ENCODE assay signal across 8 mouse cellular contexts in genomic region chr9:55208790-55209481, GRCm38 (mm10). TPM values are rescaled to one million over a fixed set of nuclear protein-coding genes. Genes with fewer than 3 reads are reported as not detected.
DNase-seq lines count a peak whose midpoint lies in the region; ATAC-seq and TF ChIP-seq lines count a peak whose summit lies in the region.

Gene Fbxo22, plus strand, starts transcription at chr9:55208925.

- peak within 1 kb of the TSS; percentile 44 for H3K4me2 ChIP-seq in kidney, embryonic 14.5 days (replicated peaks; ENCODE audit: low read depth, low read length)

- H3K9ac ChIP-seq in kidney, embryonic 14.5 days (ENCODE audit: low read depth, low read length), result peak within 1 kb of the TSS; percentile 81
- H3K9ac ChIP-seq in liver, adult 2 months (ENCODE audit: low read depth, low read length), result peak within 1 kb of the TSS; percentile 94

- WGBS in heart, embryonic 10.5 days, result under 1% methylated on average over 65 of the region's 65 CpGs
- under 1% methylated on average over 64 of the region's 65 CpGs for WGBS in kidney, embryonic 14.5 days
- WGBS in liver, adult 2 months, result under 1% methylated on average over 65 of the region's 65 CpGs

- peak; percentile 86 for TF ChIP-seq POLR2A in brain, embryonic 14.5 days (IDR thresholded peaks at IDR 0.05; ENCODE audit: borderline replicate concordance, extremely low read depth, insufficient read depth, insufficient read length, poor library complexity, severe bottlenecking)
- peak; percentile 69 for TF ChIP-seq POLR2A in liver, adult 2 months (IDR thresholded peaks at IDR 0.05; ENCODE audit: extremely low read depth, insufficient read depth, low read length)

- peaks cover 23% of the 10 kb centered on the region for H3K36me3 ChIP-seq in heart, embryonic 10.5 days
- H3K36me3 ChIP-seq in kidney, embryonic 14.5 days (ENCODE audit: control insufficient read depth, insufficient read depth, low read length), result peaks cover 4% of the 10 kb centered on the region; the same call in 1 of the 2 replicates
- peaks cover 9% of the 10 kb centered on the region for H3K36me3 ChIP-seq in liver, adult 2 months (ENCODE audit: control insufficient read depth, insufficient read depth, low read length)

- peak within 1 kb of the TSS; percentile 84 for H3K4me3 ChIP-seq in heart, embryonic 10.5 days
- H3K4me3 ChIP-seq in kidney, embryonic 14.5 days (ENCODE audit: low read length), result peak within 1 kb of the TSS; percentile 77
- H3K4me3 ChIP-seq in liver, adult 2 months (ENCODE audit: insufficient read depth, low read depth, low read length), result peak within 1 kb of the TSS; percentile 91

- peaks cover 36% of the 10 kb centered on the region for H3K4me1 ChIP-seq in heart, embryonic 10.5 days
- peaks cover 17% of the 10 kb centered on the region for H3K4me1 ChIP-seq in kidney, embryonic 14.5 days (ENCODE audit: control insufficient read depth, insufficient read depth, low read length)
- H3K4me1 ChIP-seq in liver, adult 2 months (ENCODE audit: control insufficient read depth, insufficient read depth, low read length), result peaks cover 23% of the 10 kb centered on the region

- H3K79me2 ChIP-seq in liver, adult 2 months (ENCODE audit: control insufficient read depth, insufficient read depth, low read length), result peaks cover 3% of the 10 kb centered on the region; the same call in 1 of the 2 replicates

- no peaks in the 10 kb centered on the region for H3K9me3 ChIP-seq in heart, embryonic 10.5 days
- no peaks in the 10 kb centered on the region for H3K9me3 ChIP-seq in kidney, embryonic 14.5 days (ENCODE audit: control insufficient read depth, low read length)

- ATAC-seq in erythroblast, adult 5-6 weeks (replicated peaks; ENCODE audit: low FRiP score, poor library complexity, severe bottlenecking), result peak; percentile 96
- ATAC-seq in kidney, embryonic 14.5 days (ENCODE audit: low FRiP score, low TSS enrichment), result peak; percentile 99
- peak; percentile 82 for ATAC-seq in monocyte, adult 5-6 weeks (replicated peaks; ENCODE audit: insufficient number of reproducible peaks, low FRiP score, low TSS enrichment, poor library complexity, severe bottlenecking)

- DNase-seq in CD4-positive helper T cell, adult 2 months (ENCODE audit: low read depth, low spot score), result peak; percentile 83
- peak; percentile 95 for DNase-seq in brain, embryonic 14.5 days (ENCODE audit: low read depth)
- DNase-seq in heart, embryonic 10.5 days (ENCODE audit: low spot score), result peak; percentile 94
- DNase-seq in liver, adult 2 months (ENCODE audit: extremely low read depth, low read depth, low spot score), result peak; percentile 78
- DNase-seq in spleen, postnatal 36 days (ENCODE audit: low spot score in 2 of 2), result peak; percentile 81

- H3K27ac ChIP-seq in heart, embryonic 10.5 days, result peak within 1 kb of the TSS; percentile 95
- peak within 1 kb of the TSS; percentile 80 for H3K27ac ChIP-seq in kidney, embryonic 14.5 days (ENCODE audit: low read depth, low read length)
- H3K27ac ChIP-seq in liver, adult 2 months (replicated peaks; ENCODE audit: insufficient read depth, low read depth, low read length), result peak within 1 kb of the TSS; percentile 95

- peak; percentile 3; the same call in 1 of the 2 replicates for TF ChIP-seq CTCF in brain, embryonic 14.5 days (IDR thresholded peaks at IDR 0.05; ENCODE audit: borderline replicate concordance, extremely low read depth, insufficient read depth, insufficient read length)
- TF ChIP-seq CTCF in liver, adult 2 months (IDR thresholded peaks at IDR 0.05; ENCODE audit: low read depth, low read length), result 0 out of 2 replicates have a peak, but pooled peaks have one; percentile 1

- H3K27me3 ChIP-seq in heart, embryonic 10.5 days (ENCODE audit: insufficient read depth, poor library complexity, severe bottlenecking), result no peaks in the 10 kb centered on the region
- H3K27me3 ChIP-seq in kidney, embryonic 14.5 days (ENCODE audit: control insufficient read depth, insufficient read depth, low read length), result no peaks in the 10 kb centered on the region
- H3K27me3 ChIP-seq in liver, adult 2 months (ENCODE audit: control insufficient read depth, insufficient read depth, low read length), result no peaks in the 10 kb centered on the region

RNA-seq across cellular contexts. Expression of gene Fbxo22, which starts in this region (rescaled TPM):
- polyA plus RNA-seq in brain, embryonic 14.5 days (2012; rRNA removed), result 35.0 and 44.2 TPM in 2 replicates
- total RNA-seq in erythroblast, adult 5-6 weeks (2015; ENCODE audit: low replicate concordance), result 12.3 and 13.6 TPM in 2 replicates
- 9.8 and 10.2 TPM in 2 replicates for total RNA-seq in erythroblast, adult 5-6 weeks (2017; ENCODE audit: low replicate concordance)
- polyA plus RNA-seq in heart, embryonic 10.5 days (2016; fragmentation: Nextera tagmentation; extraction: Ambion mirVana), result 69.3 and 70.6 TPM in 2 replicates
- polyA plus RNA-seq in kidney, embryonic 14.5 days (2014; fragmentation: Nextera tagmentation; extraction: Ambion mirVana), result 57.5 and 75.3 TPM in 2 replicates
- total RNA-seq in liver, adult 2 months (2014; rRNA removed), result 44.4 and 45.4 TPM in 2 replicates
- 18.3 and 18.5 TPM in 2 replicates for polyA plus RNA-seq in liver, adult 2 months (2012; rRNA removed)
- total RNA-seq in monocyte, adult 5-6 weeks (2017), result 43.1 to 80.1 TPM (median 59.4 TPM) in 3 replicates

Comparison
In these comparisons a context has a peak if more than half of its experiments do, and no peak if none do; other contexts are left out.
1. Peak in every context shown above with its lines: DNase-seq, ATAC-seq, H3K4me3 ChIP-seq and H3K27ac ChIP-seq.